Mouse (Mus musculus): ENCODE data around the gene Kmt2a. TPM values are rescaled to one million over a fixed set of nuclear protein-coding genes. Genes with fewer than 3 reads are reported as not detected.

The Kmt2a gene
- 7.0 and 7.3 TPM in 2 replicates for polyA plus RNA-seq (2012; ENCODE audit: insufficient read depth, insufficient read length, missing spikeins)

GRCm38 (mm10) chr9:44881221-44881871 lies at the start of gene Kmt2a:
TSS of gene Kmt2a (minus strand) at chr9:44881296.
- Histone ChIP-seq H3K4me1 (ENCODE audit: control insufficient read depth, insufficient read depth, insufficient read length, low read length) (peaks cover 10% of the 10 kb centered on the region), H3K27ac (replicated peaks; ENCODE audit: low read depth, low read length) (peak within 1 kb of the TSS; percentile 53), H3K4me3 (ENCODE audit: insufficient read depth, low read depth, low read length) (peak within 1 kb of the TSS; percentile 98)

GRCm38 (mm10) chr9:44921543-44921942 lies 40.4 kb upstream of the Kmt2a start:
- Histone ChIP-seq H3K4me1 (ENCODE audit: control insufficient read depth, insufficient read depth, insufficient read length, low read length) (no peaks in the 10 kb centered on the region), H3K27ac (replicated peaks; ENCODE audit: low read depth, low read length) (no peak overlapping the region), H3K4me3 (ENCODE audit: insufficient read depth, low read depth, low read length) (no peak overlapping the region)

- no peaks in the 10 kb centered on the region for H3K4me1 ChIP-seq (ENCODE audit: control insufficient read depth, insufficient read depth, insufficient read length, low read length)
- H3K4me3 ChIP-seq (ENCODE audit: insufficient read depth, low read depth, low read length): peak overlapping the region; percentile 61
Measured at GRCm38 (mm10) chr9:44921123-44921468, 40.0 kb upstream of the Kmt2a start.

GRCm38 (mm10) chr9:44920374-44921122 lies 39.5 kb upstream of the Kmt2a start, which contains the start of gene Atp5l:
TSS of gene Atp5l (minus strand) at chr9:44920742.
- H3K27ac ChIP-seq (replicated peaks; ENCODE audit: low read depth, low read length): peak within 1 kb of the TSS; percentile 98
- no peaks in the 10 kb centered on the region for H3K4me1 ChIP-seq (ENCODE audit: control insufficient read depth, insufficient read depth, insufficient read length, low read length)
- peak within 1 kb of the TSS; percentile 99 for H3K4me3 ChIP-seq (ENCODE audit: insufficient read depth, low read depth, low read length)

More at GRCm38 (mm10) chr9:44921123-44921468, 40.0 kb upstream of the Kmt2a start:
- H3K27ac ChIP-seq (replicated peaks; ENCODE audit: low read depth, low read length): peak overlapping the region; percentile 92

- Histone ChIP-seq H3K4me3 (ENCODE audit: insufficient read depth, low read depth, low read length) (peak overlapping the region; percentile 99), H3K4me1 (ENCODE audit: control insufficient read depth, insufficient read depth, insufficient read length, low read length) (no peaks in the 10 kb centered on the region), H3K27ac (replicated peaks; ENCODE audit: low read depth, low read length) (peak overlapping the region; percentile 98)
Measured at GRCm38 (mm10) chr9:44919606-44920005, 38.5 kb upstream of the Kmt2a start.

- H3K4me3 ChIP-seq (ENCODE audit: insufficient read depth, low read depth, low read length): no peak overlapping the region
- H3K27ac ChIP-seq (replicated peaks; ENCODE audit: low read depth, low read length): no peak overlapping the region
- H3K4me1 ChIP-seq (ENCODE audit: control insufficient read depth, insufficient read depth, insufficient read length, low read length): no peaks in the 10 kb centered on the region
Measured at GRCm38 (mm10) chr9:44916196-44916595, 35.1 kb upstream of the Kmt2a start.

- Histone ChIP-seq H3K27ac (replicated peaks; ENCODE audit: low read depth, low read length) (no peak overlapping the region), H3K4me1 (ENCODE audit: control insufficient read depth, insufficient read depth, insufficient read length, low read length) (no peaks in the 10 kb centered on the region), H3K4me3 (ENCODE audit: insufficient read depth, low read depth, low read length) (no peak overlapping the region)
Measured at GRCm38 (mm10) chr9:44914706-44915105, 33.6 kb upstream of the Kmt2a start.

- Histone ChIP-seq H3K4me1 (ENCODE audit: control insufficient read depth, insufficient read depth, insufficient read length, low read length) (no peaks in the 10 kb centered on the region), H3K4me3 (ENCODE audit: insufficient read depth, low read depth, low read length) (no peak overlapping the region), H3K27ac (replicated peaks; ENCODE audit: low read depth, low read length) (no peak overlapping the region)
Measured at GRCm38 (mm10) chr9:44911365-44911764, 30.3 kb upstream of the Kmt2a start.

- Histone ChIP-seq H3K4me3 (ENCODE audit: insufficient read depth, low read depth, low read length) (no peak overlapping the region), H3K4me1 (ENCODE audit: control insufficient read depth, insufficient read depth, insufficient read length, low read length) (no peaks in the 10 kb centered on the region), H3K27ac (replicated peaks; ENCODE audit: low read depth, low read length) (no peak overlapping the region)
Measured at GRCm38 (mm10) chr9:44905620-44906019, 24.5 kb upstream of the Kmt2a start.

GRCm38 (mm10) chr9:44904964-44905363 lies 23.9 kb upstream of the Kmt2a start:
- no peak overlapping the region for H3K4me3 ChIP-seq (ENCODE audit: insufficient read depth, low read depth, low read length)
- no peak overlapping the region for H3K27ac ChIP-seq (replicated peaks; ENCODE audit: low read depth, low read length)
- no peaks in the 10 kb centered on the region for H3K4me1 ChIP-seq (ENCODE audit: control insufficient read depth, insufficient read depth, insufficient read length, low read length)

GRCm38 (mm10) chr9:44903856-44904255 lies 22.8 kb upstream of the Kmt2a start:
- Histone ChIP-seq H3K4me3 (ENCODE audit: insufficient read depth, low read depth, low read length) (no peak overlapping the region), H3K4me1 (ENCODE audit: control insufficient read depth, insufficient read depth, insufficient read length, low read length) (no peaks in the 10 kb centered on the region), H3K27ac (replicated peaks; ENCODE audit: low read depth, low read length) (no peak overlapping the region)

- H3K4me3 ChIP-seq (ENCODE audit: insufficient read depth, low read depth, low read length): no peak overlapping the region
- no peaks in the 10 kb centered on the region for H3K4me1 ChIP-seq (ENCODE audit: control insufficient read depth, insufficient read depth, insufficient read length, low read length)
- no peak overlapping the region for H3K27ac ChIP-seq (replicated peaks; ENCODE audit: low read depth, low read length)
Measured at GRCm38 (mm10) chr9:44900402-44900801, 19.3 kb upstream of the Kmt2a start.

- Histone ChIP-seq H3K4me1 (ENCODE audit: control insufficient read depth, insufficient read depth, insufficient read length, low read length) (no peaks in the 10 kb centered on the region), H3K27ac (replicated peaks; ENCODE audit: low read depth, low read length) (no peak overlapping the region), H3K4me3 (ENCODE audit: insufficient read depth, low read depth, low read length) (no peak overlapping the region)
Measured at GRCm38 (mm10) chr9:44899716-44900115, 18.6 kb upstream of the Kmt2a start.

- Histone ChIP-seq H3K4me3 (ENCODE audit: insufficient read depth, low read depth, low read length) (no peak overlapping the region), H3K27ac (replicated peaks; ENCODE audit: low read depth, low read length) (no peak overlapping the region), H3K4me1 (ENCODE audit: control insufficient read depth, insufficient read depth, insufficient read length, low read length) (no peaks in the 10 kb centered on the region)
Measured at GRCm38 (mm10) chr9:44897024-44897423, 15.9 kb upstream of the Kmt2a start.

- Histone ChIP-seq H3K4me3 (ENCODE audit: insufficient read depth, low read depth, low read length) (no peak overlapping the region), H3K4me1 (ENCODE audit: control insufficient read depth, insufficient read depth, insufficient read length, low read length) (no peaks in the 10 kb centered on the region), H3K27ac (replicated peaks; ENCODE audit: low read depth, low read length) (no peak overlapping the region)
Measured at GRCm38 (mm10) chr9:44892664-44893063, 11.6 kb upstream of the Kmt2a start.

- H3K27ac ChIP-seq (replicated peaks; ENCODE audit: low read depth, low read length): no peak overlapping the region
- H3K4me3 ChIP-seq (ENCODE audit: insufficient read depth, low read depth, low read length): no peak overlapping the region
- H3K4me1 ChIP-seq (ENCODE audit: control insufficient read depth, insufficient read depth, insufficient read length, low read length): no peaks in the 10 kb centered on the region
Measured at GRCm38 (mm10) chr9:44891210-44891609, 10.1 kb upstream of the Kmt2a start.

Measured in brown adipose tissue, adult 24 weeks (tissue).